In genomic region chr7:80954251-80954650, GRCm38 (mm10) we compare ENCODE assay signal across 27 mouse cellular contexts. TPM values are rescaled to one million over a fixed set of nuclear protein-coding genes. Genes with fewer than 3 reads are reported as not detected.
DNase-seq lines count a peak whose midpoint lies in the region; ATAC-seq and TF ChIP-seq lines count a peak whose summit lies in the region.
"Had no signal": no experiment of that assay in that cellular context is flagged by ENCODE, and none has a peak within 500 bp of the region (broad histone marks: within the 10 kb centered on the region; RNA-seq: fewer than 3 reads in every experiment).

No protein-coding gene starts in this region.

- TF ChIP-seq POLR2A in cerebellum, adult 2 months (IDR thresholded peaks at IDR 0.05; ENCODE audit: borderline replicate concordance, insufficient read depth, low read length), result no peak

- H3K4me2 ChIP-seq in kidney, embryonic 15.5 days, result no peak overlapping the region
- H3K4me2 ChIP-seq: embryonic facial prominence, embryonic 13.5 days; forebrain, embryonic 12.5 days; heart, embryonic 13.5 days; hindbrain, embryonic 14.5 days had no signal

- DNase-seq in heart, adult 11 months, result peak; percentile 55
- no peak for DNase-seq in heart, embryonic 10.5 days (ENCODE audit: low spot score)
- DNase-seq in kidney, adult 8-10 months, result peak; percentile 63 to 73
- peak; percentile 46 for DNase-seq in kidney, postnatal 14 days
- DNase-seq in spleen, postnatal 4 days (ENCODE audit: low spot score in 2 of 2), result no peak
- DNase-seq in gastrocnemius, postnatal 14 days, result no peak
- DNase-seq in cerebellum, adult 2 months, result no peak
- DNase-seq: adrenal gland, postnatal 10 days; adrenal gland, postnatal 36 days; cerebellum, adult 11 months; cerebellum, adult 8-10 months; cerebellum, postnatal 10 days; cerebellum, postnatal 36 days; embryo, embryonic 11 days; gastrocnemius, postnatal 10 days; heart, adult 18-20 months; heart, postnatal 14 days; heart, postnatal 4 days had no signal

- H3K4me1 ChIP-seq in heart, embryonic 10.5 days, result no peaks in the 10 kb centered on the region
- no peaks in the 10 kb centered on the region for H3K4me1 ChIP-seq in kidney, embryonic 15.5 days
- H3K4me1 ChIP-seq in cerebellum, adult 2 months (ENCODE audit: control insufficient read depth, insufficient read depth, low read length), result no peaks in the 10 kb centered on the region
- H3K4me1 ChIP-seq: embryonic facial prominence, embryonic 10.5 days; embryonic facial prominence, embryonic 13.5 days; forebrain, embryonic 12.5 days; heart, embryonic 13.5 days had no signal

- no peaks in the 10 kb centered on the region for H3K27me3 ChIP-seq in heart, embryonic 10.5 days (ENCODE audit: insufficient read depth, poor library complexity, severe bottlenecking)
- no peaks in the 10 kb centered on the region for H3K27me3 ChIP-seq in kidney, embryonic 15.5 days
- H3K27me3 ChIP-seq in cerebellum, adult 2 months (ENCODE audit: control insufficient read depth, insufficient read depth, low read length), result no peaks in the 10 kb centered on the region
- H3K27me3 ChIP-seq: embryonic facial prominence, embryonic 13.5 days; forebrain, embryonic 12.5 days had no signal

- H3K9ac ChIP-seq in kidney, embryonic 15.5 days, result no peak overlapping the region
- H3K9ac ChIP-seq: embryonic facial prominence, embryonic 13.5 days; forebrain, embryonic 12.5 days; heart, embryonic 13.5 days; hindbrain, embryonic 14.5 days had no signal

- intact Hi-C loops in gastrocnemius, postnatal 14 days (cut with DNase I; ENCODE audit: low total_unique reads), result no loop called here

- no peaks in the 10 kb centered on the region for H3K36me3 ChIP-seq in heart, embryonic 10.5 days
- H3K36me3 ChIP-seq in kidney, embryonic 15.5 days, result no peaks in the 10 kb centered on the region
- H3K36me3 ChIP-seq: embryonic facial prominence, embryonic 10.5 days; embryonic facial prominence, embryonic 13.5 days; forebrain, embryonic 12.5 days; heart, embryonic 13.5 days had no signal

- H3K9me3 ChIP-seq in heart, embryonic 10.5 days, result no peaks in the 10 kb centered on the region
- H3K9me3 ChIP-seq in kidney, embryonic 15.5 days (replicated peaks), result no peaks in the 10 kb centered on the region
- H3K9me3 ChIP-seq: embryonic facial prominence, embryonic 10.5 days; embryonic facial prominence, embryonic 13.5 days; forebrain, embryonic 12.5 days; heart, embryonic 13.5 days had no signal

- H3K4me3 ChIP-seq in heart, embryonic 10.5 days, result no peak overlapping the region
- no peak overlapping the region for H3K4me3 ChIP-seq in kidney, embryonic 15.5 days (replicated peaks)
- H3K4me3 ChIP-seq in cerebellum, adult 2 months (replicated peaks; ENCODE audit: insufficient read depth, low read depth, low read length), result no peak overlapping the region
- H3K4me3 ChIP-seq: embryonic facial prominence, embryonic 10.5 days; embryonic facial prominence, embryonic 13.5 days; erythroblast, embryonic 14.5 days; forebrain, embryonic 12.5 days; heart, embryonic 13.5 days had no signal

- 75% methylated on average over 2 of the region's 2 CpGs for WGBS in heart, embryonic 10.5 days
- WGBS in kidney, embryonic 15.5 days, result 35% methylated on average over 2 of the region's 2 CpGs
- WGBS in cerebellum, adult 2 months, result 77% methylated on average over 2 of the region's 2 CpGs

- ATAC-seq in kidney, embryonic 15.5 days (replicated peaks; ENCODE audit: low FRiP score), result peak; percentile 91
- ATAC-seq: forebrain, embryonic 16.5 days; hindbrain, postnatal 0 days had no signal

- H3K27ac ChIP-seq in heart, embryonic 10.5 days, result no peak overlapping the region
- H3K27ac ChIP-seq in kidney, embryonic 15.5 days, result 0 out of 2 replicates have a peak overlapping the region, but pooled peaks have one; percentile 30
- no peak overlapping the region for H3K27ac ChIP-seq in cerebellum, adult 2 months (ENCODE audit: insufficient read depth, low read length)
- H3K27ac ChIP-seq: embryonic facial prominence, embryonic 10.5 days; embryonic facial prominence, embryonic 13.5 days; forebrain, embryonic 12.5 days; heart, embryonic 13.5 days; hindbrain, embryonic 14.5 days; hindbrain, postnatal 0 days had no signal

- no peak for TF ChIP-seq CTCF in cerebellum, adult 2 months (IDR thresholded peaks at IDR 0.05; ENCODE audit: borderline replicate concordance, insufficient read depth, low read depth, low read length)

RNA-seq across cellular contexts. Expression of gene Sec11a, which starts 6.7 kb away (rescaled TPM):
- 167 and 206 TPM in 2 replicates for polyA plus RNA-seq in heart, embryonic 10.5 days (2016; fragmentation: Nextera tagmentation; extraction: Ambion mirVana)
- 217 and 223 TPM in 2 replicates for polyA plus RNA-seq in kidney, embryonic 15.5 days (2015; fragmentation: Nextera tagmentation; extraction: Ambion mirVana)
- 10 to 100 TPM; 30.9 to 37.2 TPM for total RNA-seq in gastrocnemius, postnatal 14 days (2021)
- polyA plus RNA-seq in cerebellum, adult 2 months (2012; rRNA removed), result 46.7 and 51.6 TPM in 2 replicates

RNA-seq across cellular contexts. Expression of gene Zfp592, which starts 39.2 kb away (rescaled TPM):
- 14.8 and 15.1 TPM in 2 replicates for polyA plus RNA-seq in heart, embryonic 10.5 days (2016; fragmentation: Nextera tagmentation; extraction: Ambion mirVana)
- 14.1 and 16.2 TPM in 2 replicates for polyA plus RNA-seq in kidney, embryonic 15.5 days (2015; fragmentation: Nextera tagmentation; extraction: Ambion mirVana)
- 10 to 100 TPM; 11.5 to 13.7 TPM for total RNA-seq in gastrocnemius, postnatal 14 days (2021)
- polyA plus RNA-seq in cerebellum, adult 2 months (2012; rRNA removed), result 17.3 and 19.9 TPM in 2 replicates

RNA-seq across cellular contexts. Expression of gene Nmb, which starts 49.4 kb away (rescaled TPM):
- 4.9 and 6.5 TPM in 2 replicates for polyA plus RNA-seq in heart, embryonic 10.5 days (2016; fragmentation: Nextera tagmentation; extraction: Ambion mirVana)
- 8.2 and 10.0 TPM in 2 replicates for polyA plus RNA-seq in kidney, embryonic 15.5 days (2015; fragmentation: Nextera tagmentation; extraction: Ambion mirVana)
- 1 to 10 TPM; 1.7 to 4.5 TPM for total RNA-seq in gastrocnemius, postnatal 14 days (2021)
- 9.8 and 10.9 TPM in 2 replicates for polyA plus RNA-seq in cerebellum, adult 2 months (2012; rRNA removed)
- polyA plus RNA-seq: erythroblast, embryonic 14.5 days had no signal

RNA-seq across cellular contexts. Expression of gene Wdr73, which starts 53.2 kb away (rescaled TPM):
- polyA plus RNA-seq in heart, embryonic 10.5 days (2016; fragmentation: Nextera tagmentation; extraction: Ambion mirVana), result 27.1 and 39.6 TPM in 2 replicates
- polyA plus RNA-seq in kidney, embryonic 15.5 days (2015; fragmentation: Nextera tagmentation; extraction: Ambion mirVana), result 36.7 and 37.5 TPM in 2 replicates
- total RNA-seq in gastrocnemius, postnatal 14 days (2021), result 1 to 10 TPM; 3.7 to 4.1 TPM
- polyA plus RNA-seq in cerebellum, adult 2 months (2012; rRNA removed), result 22.2 and 22.8 TPM in 2 replicates

Comparison
In these comparisons a context has a peak if more than half of its experiments do, and no peak if none do; other contexts are left out.
1. DNase-seq: peak in heart, adult 11 months (single experiment), kidney, adult 8-10 months (2 of 2) and kidney, postnatal 14 days (single experiment); none in heart, embryonic 10.5 days (single experiment), spleen, postnatal 4 days (0 of 2), gastrocnemius, postnatal 14 days (single experiment) and cerebellum, adult 2 months (0 of 2).